Comparison of ENCODE assay signal across 27 mouse cellular contexts in genomic region chr3:32656398-32656994, GRCm38 (mm10). TPM values are rescaled to one million over a fixed set of nuclear protein-coding genes. Genes with fewer than 3 reads are reported as not detected.
A peak's percentile ranks its signal among the peaks of the same experiment; 100 is the strongest.
DNase-seq lines count a peak whose midpoint lies in the region; ATAC-seq lines count a peak whose summit lies in the region.
"Had no signal": no experiment of that assay in that cellular context is flagged by ENCODE, and none has a peak within 500 bp of the region (broad histone marks: within the 10 kb centered on the region; RNA-seq: fewer than 3 reads in every experiment).

No protein-coding gene starts in this region.

- H3K27me3 ChIP-seq in liver, embryonic 12.5 days (replicated peaks): no peaks in the 10 kb centered on the region
- no peaks in the 10 kb centered on the region for H3K27me3 ChIP-seq in liver, embryonic 15.5 days
- no peaks in the 10 kb centered on the region for H3K27me3 ChIP-seq in forebrain, embryonic 14.5 days (replicated peaks; ENCODE audit: control insufficient read depth, insufficient read depth, low read length)
- no peaks in the 10 kb centered on the region for H3K27me3 ChIP-seq in intestine, embryonic 15.5 days (replicated peaks)
- H3K27me3 ChIP-seq: embryonic facial prominence, embryonic 12.5 days; heart, embryonic 15.5 days; limb, embryonic 13.5 days; neural tube, embryonic 15.5 days; stomach, embryonic 15.5 days had no signal

- H3K4me2 ChIP-seq in liver, embryonic 12.5 days: peak overlapping the region; percentile 47
- H3K4me2 ChIP-seq in liver, embryonic 15.5 days: peak overlapping the region; percentile 10; the same call in 1 of the 2 replicates
- no peak overlapping the region for H3K4me2 ChIP-seq in forebrain, embryonic 14.5 days (ENCODE audit: low read length)
- H3K4me2 ChIP-seq in intestine, embryonic 15.5 days (replicated peaks): no peak overlapping the region
- H3K4me2 ChIP-seq: embryonic facial prominence, embryonic 12.5 days; heart, embryonic 15.5 days; limb, embryonic 13.5 days; neural tube, embryonic 15.5 days; stomach, embryonic 15.5 days had no signal

- H3K9me3 ChIP-seq in liver, embryonic 12.5 days (replicated peaks): no peaks in the 10 kb centered on the region
- no peaks in the 10 kb centered on the region for H3K9me3 ChIP-seq in liver, embryonic 15.5 days (replicated peaks)
- H3K9me3 ChIP-seq in forebrain, embryonic 14.5 days (replicated peaks; ENCODE audit: control insufficient read depth, low read length): no peaks in the 10 kb centered on the region
- no peaks in the 10 kb centered on the region for H3K9me3 ChIP-seq in intestine, embryonic 15.5 days
- H3K9me3 ChIP-seq: embryonic facial prominence, embryonic 12.5 days; G1E; heart, embryonic 10.5 days; heart, embryonic 15.5 days; neural tube, embryonic 15.5 days; stomach, embryonic 15.5 days had no signal

- no peak overlapping the region for H3K4me3 ChIP-seq in liver, embryonic 12.5 days
- H3K4me3 ChIP-seq in liver, embryonic 15.5 days (replicated peaks): no peak overlapping the region
- no peak overlapping the region for H3K4me3 ChIP-seq in forebrain, embryonic 14.5 days (ENCODE audit: low read depth, low read length)
- H3K4me3 ChIP-seq in intestine, embryonic 15.5 days (replicated peaks): no peak overlapping the region
- H3K4me3 ChIP-seq: embryonic facial prominence, embryonic 12.5 days; heart, embryonic 10.5 days; heart, embryonic 15.5 days; layer of hippocampus, adult 2 months; limb, embryonic 13.5 days; neural tube, embryonic 15.5 days; stomach, embryonic 15.5 days had no signal

- no peaks in the 10 kb centered on the region for H3K36me3 ChIP-seq in liver, embryonic 12.5 days
- H3K36me3 ChIP-seq in liver, embryonic 15.5 days (replicated peaks): no peaks in the 10 kb centered on the region
- no peaks in the 10 kb centered on the region for H3K36me3 ChIP-seq in forebrain, embryonic 14.5 days (ENCODE audit: control insufficient read depth, insufficient read depth, low read length)
- no peaks in the 10 kb centered on the region for H3K36me3 ChIP-seq in intestine, embryonic 15.5 days
- H3K36me3 ChIP-seq: embryonic facial prominence, embryonic 12.5 days; G1E; heart, embryonic 10.5 days; heart, embryonic 15.5 days; limb, embryonic 13.5 days; neural tube, embryonic 15.5 days; stomach, embryonic 15.5 days had no signal

- H3K27ac ChIP-seq in liver, embryonic 12.5 days: no peak overlapping the region
- H3K27ac ChIP-seq in liver, embryonic 15.5 days (replicated peaks): 0 out of 2 replicates have a peak overlapping the region, but pooled peaks have one; percentile 3
- H3K27ac ChIP-seq in forebrain, embryonic 14.5 days (ENCODE audit: low read depth, low read length): no peak overlapping the region
- no peak overlapping the region for H3K27ac ChIP-seq in intestine, embryonic 15.5 days
- H3K27ac ChIP-seq: embryonic facial prominence, embryonic 12.5 days; heart, embryonic 10.5 days; heart, embryonic 15.5 days; layer of hippocampus, adult 2 months; limb, embryonic 13.5 days; neural tube, embryonic 15.5 days; stomach, embryonic 15.5 days had no signal

- H3K9ac ChIP-seq in liver, embryonic 12.5 days: no peak overlapping the region
- H3K9ac ChIP-seq in liver, embryonic 15.5 days: no peak overlapping the region
- H3K9ac ChIP-seq in forebrain, embryonic 14.5 days (ENCODE audit: low read length): no peak overlapping the region
- no peak overlapping the region for H3K9ac ChIP-seq in intestine, embryonic 15.5 days
- H3K9ac ChIP-seq: embryonic facial prominence, embryonic 12.5 days; heart, embryonic 15.5 days; limb, embryonic 13.5 days; neural tube, embryonic 15.5 days; stomach, embryonic 15.5 days had no signal

- H3K4me1 ChIP-seq in liver, embryonic 12.5 days: peaks cover 38% of the 10 kb centered on the region
- peaks cover 9% of the 10 kb centered on the region; the same call in 1 of the 2 replicates for H3K4me1 ChIP-seq in liver, embryonic 15.5 days (replicated peaks)
- H3K4me1 ChIP-seq in forebrain, embryonic 14.5 days (ENCODE audit: control insufficient read depth, insufficient read depth, low read length): no peaks in the 10 kb centered on the region
- H3K4me1 ChIP-seq in intestine, embryonic 15.5 days (replicated peaks): no peaks in the 10 kb centered on the region
- H3K4me1 ChIP-seq: embryonic facial prominence, embryonic 12.5 days; limb, embryonic 13.5 days; neural tube, embryonic 15.5 days; stomach, embryonic 15.5 days had no signal

- ATAC-seq in liver, embryonic 12.5 days: no peak
- no peak for ATAC-seq in liver, embryonic 15.5 days (ENCODE audit: insufficient read depth)
- ATAC-seq in forebrain, embryonic 14.5 days: no peak
- no peak for ATAC-seq in intestine, embryonic 15.5 days
- ATAC-seq: forebrain, embryonic 16.5 days; hindbrain, embryonic 16.5 days; Patski had no signal

- WGBS in liver, embryonic 12.5 days (ENCODE audit: insufficient replicate concordance): 29% methylated on average over 10 of the region's 10 CpGs
- WGBS in liver, embryonic 15.5 days (ENCODE audit: insufficient replicate concordance): 27% methylated on average over 10 of the region's 10 CpGs
- WGBS in forebrain, embryonic 14.5 days: 77% methylated on average over 10 of the region's 10 CpGs
- WGBS in intestine, embryonic 15.5 days: 81% methylated on average over 10 of the region's 10 CpGs

- no peak for DNase-seq in liver
- peak; percentile 15 for DNase-seq in thymus, postnatal 4 days
- DNase-seq in thymus, postnatal 10 days (ENCODE audit: low spot score in 2 of 2): no peak
- DNase-seq in forebrain, embryonic 14.5 days (ENCODE audit: low spot score): no peak
- DNase-seq: adrenal gland, postnatal 10 days; B cell, adult 2 months; cerebellum, adult 8-10 months; cerebellum, postnatal 25 days; kidney, adult 2 months; kidney, postnatal 36 days; midbrain, embryonic 14.5 days; retina, postnatal 1 day; right cerebral cortex, postnatal 14 days had no signal

RNA-seq across cellular contexts. Expression of gene Gnb4, which starts 40.1 kb away (rescaled TPM):
- polyA plus RNA-seq in liver, embryonic 12.5 days (2016; fragmentation: Nextera tagmentation; extraction: Ambion mirVana): 12.4 and 14.4 TPM in 2 replicates
- polyA plus RNA-seq in liver, embryonic 15.5 days (2015; fragmentation: Nextera tagmentation; extraction: Ambion mirVana): 7.7 and 8.1 TPM in 2 replicates
- polyA plus RNA-seq in forebrain, embryonic 14.5 days (2014; fragmentation: Nextera tagmentation; extraction: Ambion mirVana): 73.0 and 81.5 TPM in 2 replicates
- 52.4 and 53.4 TPM in 2 replicates for polyA plus RNA-seq in intestine, embryonic 15.5 days (2015; fragmentation: Nextera tagmentation; extraction: Ambion mirVana)

RNA-seq across cellular contexts. Expression of gene Actl6a, which starts 49.6 kb away (rescaled TPM):
- polyA plus RNA-seq in liver, embryonic 12.5 days (2016; fragmentation: Nextera tagmentation; extraction: Ambion mirVana): 127 and 132 TPM in 2 replicates
- 75.5 and 78.2 TPM in 2 replicates for polyA plus RNA-seq in liver, embryonic 15.5 days (2015; fragmentation: Nextera tagmentation; extraction: Ambion mirVana)
- polyA plus RNA-seq in forebrain, embryonic 14.5 days (2014; fragmentation: Nextera tagmentation; extraction: Ambion mirVana): 130 and 153 TPM in 2 replicates
- 131 and 144 TPM in 2 replicates for polyA plus RNA-seq in intestine, embryonic 15.5 days (2015; fragmentation: Nextera tagmentation; extraction: Ambion mirVana)

Comparison
In these comparisons a context has a peak if more than half of its experiments do, and no peak if none do; other contexts are left out.
1. H3K4me2 ChIP-seq: peak in liver, embryonic 12.5 days (single experiment) and liver, embryonic 15.5 days (single experiment); none in forebrain, embryonic 14.5 days (single experiment) and intestine, embryonic 15.5 days (single experiment).